Mouse (Mus musculus) hematopoietic stem cell, adult 5-6 weeks (primary cell): Measurements from ENCODE around the gene Lmo3. TPM values are rescaled to one million over a fixed set of nuclear protein-coding genes. Genes with fewer than 3 reads are reported as not detected.

ENCODE experiments used
- ATAC-seq, 2 experiments: fragments of 125-278 bp in 1 of 2; replicated peaks in 1 of 2; 2 replicates each; pipeline ENCODE4 v1.8.0; 2016 to 2017; ENCODE audit warnings: inconsistent platforms in 2 of 2, mild to moderate bottlenecking in 2 of 2, moderate number of reproducible peaks in 2 of 2, low read depth in 1 of 2, moderate TSS enrichment in 1 of 2; ENCODE audit not compliant: low FRiP score in 2 of 2, poor library complexity in 2 of 2, severe bottlenecking in 2 of 2, insufficient read depth in 1 of 2, low TSS enrichment in 1 of 2
- total RNA-seq: library from RNA; stranded (forward); fragments of 172-1452, 232-1000 nt; gene quantifications from 2 replicates; pipeline ENCODE4 v1.2.3, GENCODE M21; 2017

Gene Lmo3
- total RNA-seq, 1 experiment from 2014 or later = not detected

- no peak for ATAC-seq
These were observed 145.0 kb downstream of the Lmo3 start for GRCm38 (mm10) chr6:138436813-138437212.

GRCm38 (mm10) chr6:138427394-138427793, 154.4 kb downstream of the Lmo3 start:
- no peak for ATAC-seq

GRCm38 (mm10) chr6:138426894-138427293, 154.9 kb downstream of the Lmo3 start:
- no peak for ATAC-seq

GRCm38 (mm10) chr6:138424514-138425225, 157.1 kb downstream of the Lmo3 start:
- no peak for ATAC-seq

- ATAC-seq = peak in 1 of 2 experiments; percentile 35; a peak in 1 of 4 replicates
These were observed 159.0 kb downstream of the Lmo3 start for GRCm38 (mm10) chr6:138422671-138423321.

- peak in 1 of 2 experiments; percentile 32; a peak in 2 of 4 replicates for ATAC-seq
These were observed 159.7 kb downstream of the Lmo3 start for GRCm38 (mm10) chr6:138421931-138422531.

GRCm38 (mm10) chr6:138421191-138421613, 160.6 kb downstream of the Lmo3 start:
- ATAC-seq = 0 out of 4 replicates have a peak, but pooled peaks of 1 of the 2 experiments have one; percentile 46

GRCm38 (mm10) chr6:138420536-138420891, 161.3 kb downstream of the Lmo3 start:
- ATAC-seq = no peak

GRCm38 (mm10) chr6:138419871-138420535, 161.8 kb downstream of the Lmo3 start:
- no peak for ATAC-seq

- ATAC-seq = no peak
These were observed 169.7 kb downstream of the Lmo3 start for GRCm38 (mm10) chr6:138412075-138412474.

GRCm38 (mm10) chr6:138402031-138402430, 179.7 kb downstream of the Lmo3 start:
- ATAC-seq = no peak

- no peak for ATAC-seq
These were observed 182.9 kb downstream of the Lmo3 start for GRCm38 (mm10) chr6:138398836-138399235.

GRCm38 (mm10) chr6:138391085-138391484, 190.7 kb downstream of the Lmo3 start:
- no peak for ATAC-seq

GRCm38 (mm10) chr6:138388168-138388936, 193.4 kb downstream of the Lmo3 start:
- ATAC-seq = no peak

GRCm38 (mm10) chr6:138383208-138383607, 198.6 kb downstream of the Lmo3 start:
- peak; percentile 89 to 93 for ATAC-seq

GRCm38 (mm10) chr6:138371176-138371575, 210.6 kb downstream of the Lmo3 start:
- ATAC-seq = no peak

- no peak for ATAC-seq
These were observed 217.7 kb downstream of the Lmo3 start for GRCm38 (mm10) chr6:138364111-138364510.
